Mouse (Mus musculus) regulatory T cell (primary cell): ENCODE data around the gene Sec63.

Experiments used
- in situ Hi-C: fragments of 300-600 bp; cut with MboI, MseI; formaldehyde crosslinking; loops from one replicate; pipeline ENCODE4 v1.15.1; 2025; ENCODE audit warnings: high pct_unique_total_duplicates

Gene Sec63

DNA sequence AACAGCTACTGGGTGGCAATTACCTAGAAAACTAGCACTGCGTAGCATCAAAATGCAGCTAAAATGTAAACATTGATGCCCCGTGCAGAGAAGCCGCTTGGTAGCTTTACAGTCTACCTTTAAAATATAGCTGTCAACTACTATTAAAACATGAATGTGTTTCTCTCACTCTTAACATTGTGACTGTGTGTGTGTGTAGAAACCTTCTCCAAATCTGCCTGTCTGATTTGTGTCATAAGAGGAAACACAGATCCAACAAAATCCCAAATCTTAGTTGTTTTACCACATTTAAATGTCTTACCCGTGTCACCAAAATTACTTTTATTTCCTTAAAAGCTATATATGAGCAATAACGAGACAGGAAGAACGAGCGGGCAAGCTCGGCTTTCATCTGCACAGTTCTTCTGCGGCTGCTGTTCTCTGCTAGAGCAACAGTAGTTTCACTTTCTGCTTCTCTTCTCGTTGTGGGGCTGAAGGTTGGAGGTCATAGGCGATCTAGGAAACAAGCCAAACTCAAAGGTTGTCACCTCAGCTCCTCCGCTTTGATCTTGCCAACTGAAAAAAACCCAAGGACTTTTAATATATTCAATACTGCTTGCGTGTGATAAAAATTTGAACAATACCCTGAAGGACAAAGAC lies 100.9 kb downstream of the Sec63 start:
- in situ Hi-C loops, result no loop called here

GRCm38 (mm10) chr10:42862806-42863205 lies 101.5 kb downstream of the Sec63 start:
- in situ Hi-C loops, result no loop called here

GRCm38 (mm10) chr10:42863621-42864391 lies 102.5 kb downstream of the Sec63 start:
- in situ Hi-C loops, result no loop called here

GRCm38 (mm10) chr10:42864696-42865095 lies 103.4 kb downstream of the Sec63 start:
- in situ Hi-C loops, result no loop called here

GRCm38 (mm10) chr10:42868416-42868815 lies 107.1 kb downstream of the Sec63 start:
- in situ Hi-C loops, result no loop called here

DNA sequence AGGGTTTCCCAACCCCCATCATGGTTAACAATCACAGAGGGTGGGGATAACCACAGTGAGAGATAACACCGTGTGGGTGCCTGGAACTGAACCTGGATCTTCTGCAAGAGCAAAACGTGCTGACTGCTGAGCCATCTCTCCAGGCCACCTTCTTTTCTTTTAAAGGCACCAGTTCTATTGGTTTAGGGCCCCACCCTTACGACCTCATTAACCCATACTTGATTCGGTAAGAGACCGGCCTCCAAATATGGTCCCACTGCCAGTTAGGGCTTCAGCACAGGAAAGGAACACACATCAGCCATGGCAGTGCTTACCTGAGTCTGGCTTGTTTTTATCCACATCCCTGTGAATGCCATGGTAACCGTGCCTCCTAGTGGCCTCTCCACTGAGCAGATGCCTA lies 108.2 kb downstream of the Sec63 start:
- in situ Hi-C loops, result no loop called here

DNA sequence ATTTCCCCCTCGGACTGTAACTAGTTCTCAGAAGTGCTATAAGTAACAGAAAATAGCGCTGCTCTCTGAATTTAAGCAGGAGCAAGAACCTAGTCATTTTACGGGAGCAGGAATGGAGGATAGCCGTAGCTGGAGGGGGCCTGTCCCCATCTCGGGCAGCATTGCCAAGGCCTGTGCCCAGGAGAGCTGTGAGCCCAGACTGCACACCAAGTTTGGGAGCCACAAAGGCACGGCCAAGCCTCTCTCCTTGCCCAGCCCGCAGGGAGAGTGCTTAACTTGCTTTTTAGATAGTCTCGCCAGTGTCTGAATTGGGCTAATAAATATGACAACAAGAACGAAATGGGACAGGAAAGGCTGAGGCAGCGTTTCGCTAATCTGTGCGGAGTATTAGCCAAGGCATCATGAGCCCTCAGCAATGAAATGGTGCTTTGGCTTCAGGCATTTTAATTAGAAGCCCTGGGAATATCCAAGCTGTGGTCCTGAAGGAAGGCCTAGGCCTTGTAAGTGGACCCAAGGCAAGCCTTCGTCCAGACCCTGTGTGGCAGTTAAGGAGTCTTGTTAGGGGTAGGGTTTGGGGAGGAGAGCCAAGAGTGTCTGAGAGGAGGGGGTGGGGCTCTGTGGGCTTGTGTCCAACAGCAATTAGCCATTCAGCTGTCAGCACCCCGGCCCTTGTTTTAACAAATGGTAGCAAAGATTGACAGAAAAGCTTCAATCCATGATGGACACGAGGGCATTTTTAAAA lies 111.1 kb downstream of the Sec63 start:
- in situ Hi-C loops, result no loop called here

DNA sequence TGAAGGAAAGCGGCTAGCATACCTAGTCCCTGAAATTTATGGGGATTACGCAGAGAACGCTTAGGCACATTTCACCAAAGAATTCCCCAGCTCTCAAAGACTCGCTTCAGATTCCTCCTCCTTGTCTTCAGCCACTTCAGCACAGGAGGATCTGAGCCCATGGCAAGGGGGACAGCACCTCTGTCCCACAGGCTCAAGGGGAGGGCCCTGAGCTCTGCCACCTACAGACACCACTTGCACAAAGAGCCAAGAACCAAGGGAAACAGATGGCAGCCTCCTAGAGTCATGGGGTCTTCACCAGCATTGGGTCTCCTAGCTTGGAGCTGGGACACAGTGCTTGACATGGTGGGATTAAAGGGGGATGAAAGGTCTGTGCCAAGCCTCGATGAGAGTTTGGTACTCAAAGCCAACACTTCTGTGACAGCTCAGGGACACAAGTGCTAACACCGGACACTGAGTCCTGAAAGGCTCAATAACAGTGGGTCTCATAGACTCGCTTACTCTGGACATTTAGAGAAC lies 111.8 kb downstream of the Sec63 start:
- in situ Hi-C loops, result no loop called here

GRCm38 (mm10) chr10:42876172-42876571 lies 114.9 kb downstream of the Sec63 start:
- in situ Hi-C loops, result no loop called here

DNA sequence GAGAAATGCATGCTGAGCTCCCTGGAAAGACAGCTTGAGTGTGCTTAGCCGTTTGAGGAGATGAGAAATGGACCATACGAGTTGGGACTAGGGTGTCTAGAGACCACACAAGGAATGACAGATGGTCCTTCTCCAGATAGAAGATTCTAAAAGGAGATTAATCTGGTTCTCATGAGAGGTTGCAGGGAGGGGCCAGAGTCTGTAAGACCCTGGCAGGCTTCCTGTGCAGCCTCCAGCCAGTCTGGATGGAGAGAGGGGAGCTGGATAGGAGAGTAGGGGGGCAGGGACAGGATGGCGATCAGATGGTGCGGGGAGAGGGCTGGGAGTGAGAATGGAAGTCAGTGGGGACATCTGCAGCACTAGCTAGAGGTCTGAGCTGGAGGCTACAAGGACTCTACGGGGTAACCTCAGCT lies 118.0 kb downstream of the Sec63 start:
- in situ Hi-C loops, result no loop called here

- in situ Hi-C loops, result loop anchor here (10.0 kb wide), 1 partner anchor 1115 kb away; no protein-coding TSS in a partner anchor
Measured at GRCm38 (mm10) chr10:42879682-42880081, 118.4 kb downstream of the Sec63 start.
